Mouse (Mus musculus) C2C12 (cell line): ENCODE results near the gene Tsr1.

Source experiments
- CTCF ChIP-seq: IDR thresholded peaks from one replicate; pipeline ENCODE4 v1.5.1; 2011; ENCODE audit not compliant: control insufficient read depth, insufficient read depth, insufficient read length
- FOSL1 ChIP-seq: IDR thresholded peaks from one replicate; pipeline ENCODE4 v1.8.0; 2011; ENCODE audit warnings: mild to moderate bottlenecking, low read length; ENCODE audit not compliant: poor library complexity, insufficient read depth, severe bottlenecking
- MYOG ChIP-seq: IDR thresholded peaks from one replicate; pipeline ENCODE4 v1.6.1; 2011; ENCODE audit not compliant: control insufficient read depth, insufficient read length; ENCODE audit errors: extremely low read depth

GRCm38 (mm10) chr11:74946348-74946747 lies 48.5 kb downstream of the Tsr1 start:
- TF ChIP-seq CTCF, result peak; percentile 2
- no peak for TF ChIP-seq FOSL1
- TF ChIP-seq MYOG, result no peak
